Mouse (Mus musculus): ENCODE data around the gene Gm49450. TPM values are rescaled to one million over a fixed set of nuclear protein-coding genes. Genes with fewer than 3 reads are reported as not detected.

The Gm49450 gene
- polyA plus RNA-seq, 1 experiment: 82.1 TPM

DNA sequence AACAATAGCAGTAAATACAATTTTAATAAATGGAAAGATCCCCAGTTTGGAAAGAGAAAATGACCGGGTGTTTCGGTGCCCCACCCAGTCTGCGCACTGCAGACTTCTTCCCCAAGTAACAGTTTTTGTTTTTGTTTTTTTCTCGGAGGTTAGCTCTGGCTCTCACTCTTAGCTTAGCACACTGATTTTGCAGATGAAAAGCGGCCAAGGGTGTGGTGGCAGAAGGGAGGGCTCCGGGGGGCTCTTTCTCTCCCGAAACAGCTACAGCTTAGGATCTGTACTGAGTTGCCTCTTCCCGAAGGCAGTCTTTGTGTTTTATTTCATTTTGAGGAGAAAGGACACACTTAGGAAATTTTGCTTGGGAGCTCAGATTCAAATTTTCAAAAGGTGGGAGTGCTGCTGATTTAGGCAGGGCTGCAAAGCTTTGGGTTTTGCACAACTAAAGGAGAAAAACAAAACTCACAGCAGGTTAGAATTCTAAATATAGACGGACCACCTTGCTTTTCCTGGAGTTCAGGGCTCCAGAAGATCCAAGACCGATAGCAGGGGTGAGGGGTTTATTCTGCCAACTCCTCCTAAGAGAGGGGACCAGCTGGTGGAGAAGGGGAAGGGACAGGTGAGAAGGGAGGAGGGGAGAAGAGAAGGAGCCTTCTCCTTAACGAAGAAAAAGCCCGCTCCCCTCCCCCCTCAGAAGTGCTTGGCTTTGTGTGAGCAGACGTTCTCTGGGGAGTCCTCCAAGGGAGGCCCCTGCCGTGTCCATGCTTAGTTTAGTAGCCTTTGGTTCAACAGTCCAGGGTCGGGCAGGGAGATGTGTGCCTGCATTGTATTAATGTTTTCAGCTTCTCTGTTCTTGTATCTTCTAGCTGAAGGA is 37.6 kb upstream of the Gm49450 start:
- TF ChIP-seq POLR2A (IDR thresholded peaks at IDR 0.05; ENCODE audit: control insufficient read depth, extremely low read depth, insufficient read depth, low read length, poor library complexity) (no peak), CTCF (IDR thresholded peaks at IDR 0.05; ENCODE audit: borderline replicate concordance, control insufficient read depth, extremely low read depth, insufficient read depth, low read length, poor library complexity) (no peak)
- Histone ChIP-seq H3K27me3 (ENCODE audit: control insufficient read depth, insufficient read depth, low read length) (no peaks in the 10 kb centered on the region), H3K4me3 (ENCODE audit: control insufficient read depth, insufficient read depth, low read length) (no peak overlapping the region), H3K4me1 (replicated peaks; ENCODE audit: control insufficient read depth, insufficient read depth, low read length) (peaks cover 6% of the 10 kb centered on the region; the same call in 1 of the 2 replicates), H3K27ac (ENCODE audit: control insufficient read depth, insufficient read depth, low read length) (no peak overlapping the region), H3K36me3 (ENCODE audit: control insufficient read depth, insufficient read depth, low read length) (no peaks in the 10 kb centered on the region)
- DNase-seq: no peak
- WGBS: 87% methylated on average over 15 of the region's 15 CpGs

- TF ChIP-seq CTCF (IDR thresholded peaks at IDR 0.05; ENCODE audit: borderline replicate concordance, control insufficient read depth, extremely low read depth, insufficient read depth, low read length, poor library complexity): no peak
- TF ChIP-seq POLR2A (IDR thresholded peaks at IDR 0.05; ENCODE audit: control insufficient read depth, extremely low read depth, insufficient read depth, low read length, poor library complexity): no peak
These were observed 36.5 kb upstream of the Gm49450 start for GRCm38 (mm10) chr15:98989701-98990430.

GRCm38 (mm10) chr15:98988787-98989186 is 35.4 kb upstream of the Gm49450 start:
- DNase-seq: no peak
- Histone ChIP-seq H3K27me3 (ENCODE audit: control insufficient read depth, insufficient read depth, low read length) (no peaks in the 10 kb centered on the region), H3K36me3 (ENCODE audit: control insufficient read depth, insufficient read depth, low read length) (no peaks in the 10 kb centered on the region), H3K4me1 (replicated peaks; ENCODE audit: control insufficient read depth, insufficient read depth, low read length) (peaks cover 8% of the 10 kb centered on the region), H3K27ac (ENCODE audit: control insufficient read depth, insufficient read depth, low read length) (no peak overlapping the region), H3K4me3 (ENCODE audit: control insufficient read depth, insufficient read depth, low read length) (no peak overlapping the region)
- TF ChIP-seq CTCF (IDR thresholded peaks at IDR 0.05; ENCODE audit: borderline replicate concordance, control insufficient read depth, extremely low read depth, insufficient read depth, low read length, poor library complexity) (no peak), POLR2A (IDR thresholded peaks at IDR 0.05; ENCODE audit: control insufficient read depth, extremely low read depth, insufficient read depth, low read length, poor library complexity) (no peak)
- WGBS: 92% methylated on average over 3 of the region's 3 CpGs

More at GRCm38 (mm10) chr15:98989701-98990430, 36.5 kb upstream of the Gm49450 start:
- H3K4me3 ChIP-seq (ENCODE audit: control insufficient read depth, insufficient read depth, low read length): no peak overlapping the region
- 76% methylated on average over 12 of the region's 12 CpGs for WGBS
- H3K36me3 ChIP-seq (ENCODE audit: control insufficient read depth, insufficient read depth, low read length): no peaks in the 10 kb centered on the region
- no peaks in the 10 kb centered on the region for H3K27me3 ChIP-seq (ENCODE audit: control insufficient read depth, insufficient read depth, low read length)
- no peak for DNase-seq
- peaks cover 6% of the 10 kb centered on the region; the same call in 1 of the 2 replicates for H3K4me1 ChIP-seq (replicated peaks; ENCODE audit: control insufficient read depth, insufficient read depth, low read length)
- no peak overlapping the region for H3K27ac ChIP-seq (ENCODE audit: control insufficient read depth, insufficient read depth, low read length)

- DNase-seq: no peak
- H3K4me3 ChIP-seq (ENCODE audit: control insufficient read depth, insufficient read depth, low read length): no peak overlapping the region
- 93% methylated on average over 8 of the region's 8 CpGs for WGBS
- no peaks in the 10 kb centered on the region for H3K36me3 ChIP-seq (ENCODE audit: control insufficient read depth, insufficient read depth, low read length)
- no peak overlapping the region for H3K27ac ChIP-seq (ENCODE audit: control insufficient read depth, insufficient read depth, low read length)
- TF ChIP-seq CTCF (IDR thresholded peaks at IDR 0.05; ENCODE audit: borderline replicate concordance, control insufficient read depth, extremely low read depth, insufficient read depth, low read length, poor library complexity) (no peak), POLR2A (IDR thresholded peaks at IDR 0.05; ENCODE audit: control insufficient read depth, extremely low read depth, insufficient read depth, low read length, poor library complexity) (no peak)
- H3K4me1 ChIP-seq (replicated peaks; ENCODE audit: control insufficient read depth, insufficient read depth, low read length): peaks cover 8% of the 10 kb centered on the region
- H3K27me3 ChIP-seq (ENCODE audit: control insufficient read depth, insufficient read depth, low read length): no peaks in the 10 kb centered on the region
These were observed 34.4 kb upstream of the Gm49450 start for GRCm38 (mm10) chr15:98987661-98988181.

DNA sequence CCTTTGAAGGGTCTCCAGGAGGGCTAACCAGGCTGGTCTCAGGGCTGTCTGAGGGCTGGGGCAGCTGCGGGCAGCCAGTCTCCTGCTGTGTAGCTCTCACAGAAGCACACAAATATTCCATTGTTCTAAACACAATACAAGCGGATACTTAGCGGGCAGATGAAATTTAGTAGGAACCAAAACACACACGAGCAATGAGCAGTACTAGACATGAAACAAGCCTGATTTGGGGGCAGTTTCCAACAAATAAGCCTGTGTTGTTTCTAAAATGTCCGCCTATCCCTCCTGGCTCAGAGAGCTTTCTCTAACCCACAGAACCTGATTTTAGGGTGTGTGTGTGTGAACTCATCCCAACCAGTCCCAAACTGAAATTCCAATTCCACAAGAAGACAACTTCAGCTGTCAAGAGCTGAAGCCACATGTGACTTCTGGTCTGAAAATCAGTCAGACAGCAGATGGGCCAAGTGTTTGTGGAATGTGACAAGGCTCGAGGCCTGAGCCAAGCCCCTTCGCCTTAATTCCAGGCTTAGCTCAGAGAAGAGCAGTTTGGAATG is 33.8 kb upstream of the Gm49450 start:
- peaks cover 4% of the 10 kb centered on the region for H3K4me1 ChIP-seq (replicated peaks; ENCODE audit: control insufficient read depth, insufficient read depth, low read length)
- H3K27me3 ChIP-seq (ENCODE audit: control insufficient read depth, insufficient read depth, low read length): no peaks in the 10 kb centered on the region
- 91% methylated on average over 7 of the region's 7 CpGs for WGBS
- no peaks in the 10 kb centered on the region for H3K36me3 ChIP-seq (ENCODE audit: control insufficient read depth, insufficient read depth, low read length)
- no peak overlapping the region for H3K27ac ChIP-seq (ENCODE audit: control insufficient read depth, insufficient read depth, low read length)
- no peak for DNase-seq
- no peak overlapping the region for H3K4me3 ChIP-seq (ENCODE audit: control insufficient read depth, insufficient read depth, low read length)
- TF ChIP-seq CTCF (IDR thresholded peaks at IDR 0.05; ENCODE audit: borderline replicate concordance, control insufficient read depth, extremely low read depth, insufficient read depth, low read length, poor library complexity) (no peak), POLR2A (IDR thresholded peaks at IDR 0.05; ENCODE audit: control insufficient read depth, extremely low read depth, insufficient read depth, low read length, poor library complexity) (no peak)
